Mouse (Mus musculus): ENCODE results near the gene Adipor1. TPM values are rescaled to one million over a fixed set of nuclear protein-coding genes. Genes with fewer than 3 reads are reported as not detected.
A peak's percentile ranks its signal among the peaks of the same experiment; 100 is the strongest.

Gene Adipor1
- polyA plus RNA-seq, 1 experiment from 2014 or later, result 61.4 TPM

- H3K4me3 ChIP-seq (ENCODE audit: low read depth, low read length), result peak overlapping the region; percentile 92
- peak overlapping the region; percentile 53 for H3K4me2 ChIP-seq (ENCODE audit: low read length)
- no peaks in the 10 kb centered on the region for H3K9me3 ChIP-seq (replicated peaks; ENCODE audit: control insufficient read depth, low read length)
- ATAC-seq (no peak), DNase-seq (ENCODE audit: low spot score) (no peak)
- H3K27ac ChIP-seq (ENCODE audit: low read depth, low read length), result no peak overlapping the region
- peaks cover 3% of the 10 kb centered on the region for H3K4me1 ChIP-seq (ENCODE audit: control insufficient read depth, insufficient read depth, low read length)
- WGBS, result 29% methylated on average over 5 of the region's 5 CpGs
- H3K27me3 ChIP-seq (replicated peaks; ENCODE audit: control insufficient read depth, insufficient read depth, low read length), result 0 out of 2 replicates have a peak, but pooled peaks cover 3% of the 10 kb centered on the region
- peaks cover 12% of the 10 kb centered on the region; the same call in 1 of the 2 replicates for H3K36me3 ChIP-seq (ENCODE audit: control insufficient read depth, insufficient read depth, low read length)
- peak overlapping the region; percentile 87 for H3K9ac ChIP-seq (ENCODE audit: low read length)
Measured at GRCm38 (mm10) chr1:134456060-134456459, 40.9 kb downstream of the Adipor1 start.

GRCm38 (mm10) chr1:134458139-134458727, 43.1 kb downstream of the Adipor1 start:
- DNase-seq (ENCODE audit: low spot score) (no peak), ATAC-seq (no peak)
- 91% methylated on average over 7 of the region's 7 CpGs for WGBS
- no peak overlapping the region for H3K4me2 ChIP-seq (ENCODE audit: low read length)
- H3K4me1 ChIP-seq (ENCODE audit: control insufficient read depth, insufficient read depth, low read length), result peaks cover 3% of the 10 kb centered on the region
- no peak overlapping the region for H3K27ac ChIP-seq (ENCODE audit: low read depth, low read length)
- H3K9ac ChIP-seq (ENCODE audit: low read length), result no peak overlapping the region
- peaks cover 30% of the 10 kb centered on the region; the same call in 1 of the 2 replicates for H3K36me3 ChIP-seq (ENCODE audit: control insufficient read depth, insufficient read depth, low read length)
- H3K9me3 ChIP-seq (replicated peaks; ENCODE audit: control insufficient read depth, low read length), result no peaks in the 10 kb centered on the region
- H3K27me3 ChIP-seq (replicated peaks; ENCODE audit: control insufficient read depth, insufficient read depth, low read length), result 0 out of 2 replicates have a peak, but pooled peaks cover 3% of the 10 kb centered on the region
- H3K4me3 ChIP-seq (ENCODE audit: low read depth, low read length), result no peak overlapping the region

GRCm38 (mm10) chr1:134460294-134461284, 45.4 kb downstream of the Adipor1 start:
- Histone ChIP-seq H3K27me3 (replicated peaks; ENCODE audit: control insufficient read depth, insufficient read depth, low read length) (no peaks in the 10 kb centered on the region), H3K36me3 (ENCODE audit: control insufficient read depth, insufficient read depth, low read length) (peaks cover 43% of the 10 kb centered on the region), H3K27ac (ENCODE audit: low read depth, low read length) (no peak overlapping the region), H3K4me2 (ENCODE audit: low read length) (no peak overlapping the region), H3K9me3 (replicated peaks; ENCODE audit: control insufficient read depth, low read length) (no peaks in the 10 kb centered on the region), H3K9ac (ENCODE audit: low read length) (no peak overlapping the region), H3K4me1 (ENCODE audit: control insufficient read depth, insufficient read depth, low read length) (no peaks in the 10 kb centered on the region), H3K4me3 (ENCODE audit: low read depth, low read length) (no peak overlapping the region)
- no peak for ATAC-seq
- DNase-seq (ENCODE audit: low spot score), result no peak
- 96% methylated on average over 1 of the region's 1 CpGs for WGBS

Other genes with a start within 250 kb of the Adipor1 start
- gene Chil1, start 233.2 kb upstream of the Adipor1 start, polyA plus RNA-seq (2014; fragmentation: Nextera tagmentation; extraction: Ambion mirVana), result 2.5 and 3.7 TPM in 2 replicates
- 0.10 TPM in 1 of 2 replicates, not detected in the other for gene Mybph, start 221.9 kb upstream of the Adipor1 start, polyA plus RNA-seq (2014; fragmentation: Nextera tagmentation; extraction: Ambion mirVana)
- 5.4 and 7.1 TPM in 2 replicates for gene Adora1, start 179.9 kb upstream of the Adipor1 start, polyA plus RNA-seq (2014; fragmentation: Nextera tagmentation; extraction: Ambion mirVana)
- gene Myog, start 125.4 kb upstream of the Adipor1 start, polyA plus RNA-seq (2014; fragmentation: Nextera tagmentation; extraction: Ambion mirVana), result not detected in 2 replicates
- 5.0 and 7.8 TPM in 2 replicates for gene Ppfia4, start 82.5 kb upstream of the Adipor1 start, polyA plus RNA-seq (2014; fragmentation: Nextera tagmentation; extraction: Ambion mirVana)
- gene Tmem183a, start 53.4 kb upstream of the Adipor1 start, polyA plus RNA-seq (2014; fragmentation: Nextera tagmentation; extraction: Ambion mirVana), result 150 and 151 TPM in 2 replicates
- gene 4933406M09Rik, start 29.4 kb upstream of the Adipor1 start, polyA plus RNA-seq (2014; fragmentation: Nextera tagmentation; extraction: Ambion mirVana), result not detected in 2 replicates
- gene Cyb5r1, start 9.8 kb upstream of the Adipor1 start, polyA plus RNA-seq (2014; fragmentation: Nextera tagmentation; extraction: Ambion mirVana), result 9.8 and 12.3 TPM in 2 replicates
- gene Klhl12, start 40.2 kb downstream of the Adipor1 start, polyA plus RNA-seq (2014; fragmentation: Nextera tagmentation; extraction: Ambion mirVana), result 24.8 and 27.3 TPM in 2 replicates
- 59.4 and 66.3 TPM in 2 replicates for gene Rabif, start 79.3 kb downstream of the Adipor1 start, polyA plus RNA-seq (2014; fragmentation: Nextera tagmentation; extraction: Ambion mirVana)
- not detected in 2 replicates for gene Mgat4e, start 134.3 kb downstream of the Adipor1 start, polyA plus RNA-seq (2014; fragmentation: Nextera tagmentation; extraction: Ambion mirVana)
- gene Kdm5b, start 144.8 kb downstream of the Adipor1 start, polyA plus RNA-seq (2014; fragmentation: Nextera tagmentation; extraction: Ambion mirVana), result 75.3 and 88.4 TPM in 2 replicates
- 0.94 and 1.2 TPM in 2 replicates for gene Syt2, start 231.3 kb downstream of the Adipor1 start, polyA plus RNA-seq (2014; fragmentation: Nextera tagmentation; extraction: Ambion mirVana)